Mouse (Mus musculus) left cerebral cortex, adult 2 months (tissue): ENCODE measurements around the gene Adgrb3. TPM values are rescaled to one million over a fixed set of nuclear protein-coding genes. Genes with fewer than 3 reads are reported as not detected.

ENCODE experiments used
- DNase-seq, 2 experiments: peaks; one replicate each; pipeline ENCODE4 v3.0.0; 2021 to 2022; ENCODE audit warnings: low spot score in 2 of 2, mixed read lengths in 1 of 2; ENCODE audit errors: extremely low spot score in 1 of 2
- H3K27ac ChIP-seq: fragments of 200-600 bp; 2 replicates; pipeline ENCODE4 v1.8.1; 2022
- H3K4me3 ChIP-seq: fragments of 200-600 bp; 2 replicates; pipeline ENCODE4 v1.8.1; 2022
- CTCF ChIP-seq: fragments of 200-600 bp; IDR thresholded peaks from 2 replicates; pipeline ENCODE4 v1.8.1; 2022; ENCODE audit warnings: antibody characterized with exemption, mild to moderate bottlenecking, moderate library complexity
- intact Hi-C: fragments of 180-260 bp; cut with DNase I; formaldehyde crosslinking; loops from one replicate; pipeline ENCODE4 v1.15.1; 2025
- total RNA-seq, 2 experiments: library from RNA; stranded (reverse); gene quantifications; 2 replicates each; pipeline ENCODE4 v1.2.3; 2021

The Adgrb3 gene
- total RNA-seq, 2 experiments from 2014 or later, result 100 to 103 TPM

DNA sequence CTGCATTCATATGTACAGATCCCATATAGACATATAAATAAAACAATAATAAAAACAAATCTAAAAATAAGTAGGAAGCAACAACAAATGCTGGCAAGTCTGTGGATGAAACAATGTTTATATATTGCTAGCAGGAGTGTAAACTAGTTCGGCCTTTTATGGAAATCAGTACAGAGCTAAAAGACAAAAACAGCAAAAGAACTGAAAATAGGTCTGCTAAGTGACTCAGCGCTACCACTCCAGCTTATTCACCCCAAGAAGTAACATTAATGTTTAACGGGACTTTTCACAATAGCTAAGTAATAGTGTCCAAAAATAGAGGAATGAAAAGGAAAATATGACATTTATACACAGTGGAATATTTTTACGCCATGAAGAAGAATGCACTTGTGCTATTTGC is 471.0 kb downstream of the Adgrb3 start:
- no peak for DNase-seq
- intact Hi-C loops, result no loop called here
- no peak overlapping the region for H3K4me3 ChIP-seq
- H3K27ac ChIP-seq, result no peak overlapping the region
- TF ChIP-seq CTCF, result no peak

DNA sequence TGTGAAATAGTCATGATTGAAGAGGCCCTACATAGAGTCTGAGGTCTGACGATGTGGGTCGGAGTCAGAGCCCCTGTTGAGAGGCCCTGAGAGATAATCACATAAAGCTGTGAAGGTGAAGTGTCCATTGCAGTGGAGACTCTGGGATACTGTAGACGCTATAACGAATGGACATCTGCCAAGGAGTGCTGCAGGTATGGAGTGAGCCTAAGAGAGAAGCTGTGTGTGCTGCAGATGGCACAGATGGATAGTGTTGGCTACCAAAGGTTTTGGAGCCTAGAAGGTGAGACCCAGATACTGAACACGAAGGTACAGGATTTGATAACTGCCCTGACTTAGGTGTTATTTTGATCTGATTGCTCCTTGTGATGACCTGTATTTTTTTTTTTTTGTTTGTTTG is 474.0 kb downstream of the Adgrb3 start:
- intact Hi-C loops, result no loop called here
- DNase-seq, result no peak
- TF ChIP-seq CTCF, result no peak
- H3K4me3 ChIP-seq, result no peak overlapping the region
- no peak overlapping the region for H3K27ac ChIP-seq

- no peak for TF ChIP-seq CTCF
- Histone ChIP-seq H3K27ac (no peak overlapping the region), H3K4me3 (no peak overlapping the region)
- DNase-seq, result no peak
- intact Hi-C loops, result no loop called here
Measured at GRCm38 (mm10) chr1:25344876-25345275, 484.6 kb downstream of the Adgrb3 start.

DNA sequence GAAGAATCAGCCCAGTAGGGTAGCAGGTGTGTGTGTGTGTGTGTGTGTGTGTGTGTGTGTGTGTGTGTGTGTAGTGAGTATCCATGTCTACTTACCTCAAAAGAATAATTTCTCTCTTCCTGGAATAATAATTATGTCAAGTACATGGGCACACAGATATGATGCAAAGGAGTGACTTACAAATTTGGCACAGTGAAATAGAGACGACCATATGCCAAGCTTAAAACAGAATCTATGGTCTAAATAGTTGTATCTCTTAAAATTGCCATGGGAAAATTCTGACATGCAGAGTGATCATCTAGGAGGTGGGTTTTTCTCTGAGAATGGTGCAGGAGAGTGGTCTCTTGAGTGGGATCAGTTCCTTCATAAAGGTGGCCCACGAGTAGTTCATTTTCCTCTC is 504.1 kb downstream of the Adgrb3 start:
- Histone ChIP-seq H3K4me3 (no peak overlapping the region), H3K27ac (no peak overlapping the region)
- DNase-seq, result no peak
- TF ChIP-seq CTCF, result no peak
- intact Hi-C loops, result no loop called here

GRCm38 (mm10) chr1:25317142-25317541 is 512.4 kb downstream of the Adgrb3 start:
- Histone ChIP-seq H3K27ac (no peak overlapping the region), H3K4me3 (no peak overlapping the region)
- TF ChIP-seq CTCF, result no peak
- intact Hi-C loops, result no loop called here
- DNase-seq, result no peak

- no peak overlapping the region for H3K27ac ChIP-seq
- intact Hi-C loops, result no loop called here
- no peak for TF ChIP-seq CTCF
- no peak overlapping the region for H3K4me3 ChIP-seq
- no peak for DNase-seq
Measured at GRCm38 (mm10) chr1:25312344-25312743, 517.2 kb downstream of the Adgrb3 start.

- intact Hi-C loops, result no loop called here
- H3K27ac ChIP-seq, result no peak overlapping the region
- no peak for TF ChIP-seq CTCF
- no peak overlapping the region for H3K4me3 ChIP-seq
- DNase-seq, result no peak
Measured at GRCm38 (mm10) chr1:25310066-25310465, 519.4 kb downstream of the Adgrb3 start.

DNA sequence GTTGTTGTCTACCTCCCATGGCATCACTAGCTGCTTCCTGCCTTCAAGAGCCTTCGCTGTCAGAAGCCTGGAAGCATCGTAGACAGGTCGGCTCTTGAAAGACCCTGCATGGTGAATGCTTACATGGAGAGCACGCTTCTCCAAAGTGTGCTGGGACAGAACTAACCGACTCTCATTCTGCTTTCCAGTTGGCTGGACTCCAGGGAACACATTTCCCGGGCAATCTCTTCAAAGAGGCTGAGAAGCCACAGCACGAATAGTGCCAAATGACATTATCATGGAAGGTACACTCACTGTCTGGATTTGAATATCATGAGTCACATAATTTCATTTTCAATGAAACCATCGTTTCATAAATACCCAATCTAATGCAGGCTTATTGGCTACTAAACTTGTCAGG is 548.0 kb downstream of the Adgrb3 start:
- no peak for TF ChIP-seq CTCF
- no peak overlapping the region for H3K4me3 ChIP-seq
- intact Hi-C loops, result no loop called here
- DNase-seq, result no peak
- H3K27ac ChIP-seq, result no peak overlapping the region

- intact Hi-C loops, result no loop called here
Measured at GRCm38 (mm10) chr1:25250562-25250961, 578.9 kb downstream of the Adgrb3 start.

GRCm38 (mm10) chr1:25242436-25242835 is 587.1 kb downstream of the Adgrb3 start:
- DNase-seq, result no peak
- no peak overlapping the region for H3K4me3 ChIP-seq
- no peak overlapping the region for H3K27ac ChIP-seq
- TF ChIP-seq CTCF, result no peak
- intact Hi-C loops, result no loop called here

More at GRCm38 (mm10) chr1:25250562-25250961, 578.9 kb downstream of the Adgrb3 start:
- DNase-seq, result no peak
- Histone ChIP-seq H3K27ac (no peak overlapping the region), H3K4me3 (no peak overlapping the region)
- TF ChIP-seq CTCF, result no peak

GRCm38 (mm10) chr1:25229245-25229750 is 600.2 kb downstream of the Adgrb3 start:
- intact Hi-C loops, result loop anchor here (2.0 to 5.0 kb wide), 2 partner anchors 62 to 142 kb away; no protein-coding TSS in a partner anchor
- H3K27ac ChIP-seq, result peak overlapping the region; percentile 93
- peak overlapping the region; percentile 66 for H3K4me3 ChIP-seq
- TF ChIP-seq CTCF, result no peak
- peak in 1 of 2 experiments; percentile 22 for DNase-seq

GRCm38 (mm10) chr1:25228381-25229244 is 600.9 kb downstream of the Adgrb3 start:
- TF ChIP-seq CTCF, result no peak
- peak overlapping the region; percentile 66 for H3K4me3 ChIP-seq
- DNase-seq, result peak; percentile 71 to 74
- intact Hi-C loops, result loop anchor here (2.0 to 5.0 kb wide), 2 partner anchors 62 to 141 kb away; no protein-coding TSS in a partner anchor
- H3K27ac ChIP-seq, result peak overlapping the region; percentile 93
